Mouse (Mus musculus) neural tube, embryonic 12.5 days (tissue): ENCODE data around the gene Abraxas2. TPM values are rescaled to one million over a fixed set of nuclear protein-coding genes. Genes with fewer than 3 reads are reported as not detected.

Experiments
- ATAC-seq: fragments of 200-750 bp; cut with Nextera tagmentation; 2 replicates; pipeline ENCODE4 v1.8.0; 2017; ENCODE audit warnings: low read depth, mild to moderate bottlenecking, moderate TSS enrichment, moderate library complexity; ENCODE audit not compliant: low FRiP score
- H3K27ac ChIP-seq: fragments of 300-500 bp; sonication (generic); 2 replicates; pipeline ENCODE4 v1.5.1; 2016
- H3K27me3 ChIP-seq: fragments of 300-500 bp; sonication (generic); replicated peaks from 2 replicates; pipeline ENCODE4 v1.6.1; 2016; ENCODE audit warnings: mild to moderate bottlenecking
- H3K36me3 ChIP-seq: fragments of 300-500 bp; sonication (generic); 2 replicates; pipeline ENCODE4 v1.6.1; 2016; ENCODE audit warnings: mild to moderate bottlenecking
- H3K4me1 ChIP-seq: fragments of 300-500 bp; sonication (generic); 2 replicates; pipeline ENCODE4 v1.6.1; 2016
- H3K4me2 ChIP-seq: fragments of 300-500 bp; sonication (generic); replicated peaks from 2 replicates; pipeline ENCODE4 v1.6.1; 2016; ENCODE audit warnings: mild to moderate bottlenecking
- H3K4me3 ChIP-seq: fragments of 300-500 bp; sonication (generic); 2 replicates; pipeline ENCODE4 v1.5.1; 2016
- H3K9ac ChIP-seq: fragments of 300-500 bp; sonication (generic); 2 replicates; pipeline ENCODE4 v1.6.1; 2016; ENCODE audit warnings: mild to moderate bottlenecking
- H3K9me3 ChIP-seq: fragments of 300-500 bp; sonication (generic); 2 replicates; pipeline ENCODE4 v1.6.1; 2016; ENCODE audit warnings: mild to moderate bottlenecking
- WGBS: fragments of 180-500 bp; shearing (Covaris S2); methylation state at CpG from one replicate; pipeline ENCODE4 v1.1.7; 2016; 5-methylcytosine and 5-hydroxymethylcytosine counted together
- polyA plus RNA-seq: library from polyadenylated mRNA; unstranded; fragments of >200 nt; fragmentation: Nextera tagmentation; extraction: Ambion mirVana; gene quantifications from 2 replicates; pipeline ENCODE4 v1.2.1, GENCODE M21; 2016

The Abraxas2 gene
- polyA plus RNA-seq, 1 experiment from 2014 or later, result 36.5 TPM

- H3K4me1 ChIP-seq, result no peaks in the 10 kb centered on the region
- ATAC-seq, result no peak
- no peaks in the 10 kb centered on the region for H3K9me3 ChIP-seq
- no peak overlapping the region for H3K9ac ChIP-seq
- 58% methylated on average over 4 of the region's 4 CpGs for WGBS
- H3K27me3 ChIP-seq, result no peaks in the 10 kb centered on the region
- no peak overlapping the region for H3K4me2 ChIP-seq
- no peak overlapping the region for H3K4me3 ChIP-seq
- H3K27ac ChIP-seq, result no peak overlapping the region
- no peaks in the 10 kb centered on the region for H3K36me3 ChIP-seq
Observed at GRCm38 (mm10) chr7:132892311-132892661, 33.3 kb downstream of the Abraxas2 start.

DNA sequence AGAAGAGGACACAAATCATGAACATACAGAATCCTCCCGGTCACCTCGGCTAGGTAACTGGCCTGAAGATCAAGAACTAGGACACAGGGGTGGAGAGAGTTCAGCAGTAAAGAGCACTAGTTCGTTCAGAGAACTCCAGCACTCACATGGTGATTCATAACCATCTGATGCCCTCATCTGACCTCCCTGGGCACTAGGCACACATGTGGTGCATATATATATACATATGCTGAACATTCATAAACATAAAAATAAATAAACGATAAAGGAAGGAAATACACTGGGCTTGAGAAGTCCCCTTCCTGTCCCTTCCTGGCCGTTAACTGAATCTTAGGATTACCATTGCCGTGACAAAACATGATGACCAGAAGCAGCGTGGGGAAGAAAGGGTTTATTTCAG lies 33.8 kb downstream of the Abraxas2 start:
- no peaks in the 10 kb centered on the region for H3K27me3 ChIP-seq
- H3K9ac ChIP-seq, result no peak overlapping the region
- no peak overlapping the region for H3K4me2 ChIP-seq
- 85% methylated on average over 7 of the region's 7 CpGs for WGBS
- no peak overlapping the region for H3K4me3 ChIP-seq
- ATAC-seq, result no peak
- H3K4me1 ChIP-seq, result no peaks in the 10 kb centered on the region
- H3K36me3 ChIP-seq, result no peaks in the 10 kb centered on the region
- no peaks in the 10 kb centered on the region for H3K9me3 ChIP-seq
- no peak overlapping the region for H3K27ac ChIP-seq

GRCm38 (mm10) chr7:132893336-132893735 lies 34.3 kb downstream of the Abraxas2 start:
- H3K9me3 ChIP-seq, result no peaks in the 10 kb centered on the region
- H3K27me3 ChIP-seq, result no peaks in the 10 kb centered on the region
- no peak overlapping the region for H3K4me2 ChIP-seq
- no peaks in the 10 kb centered on the region for H3K4me1 ChIP-seq
- H3K27ac ChIP-seq, result no peak overlapping the region
- 78% methylated on average over 1 of the region's 1 CpGs for WGBS
- no peak overlapping the region for H3K4me3 ChIP-seq
- no peak for ATAC-seq
- H3K9ac ChIP-seq, result no peak overlapping the region
- H3K36me3 ChIP-seq, result no peaks in the 10 kb centered on the region

DNA sequence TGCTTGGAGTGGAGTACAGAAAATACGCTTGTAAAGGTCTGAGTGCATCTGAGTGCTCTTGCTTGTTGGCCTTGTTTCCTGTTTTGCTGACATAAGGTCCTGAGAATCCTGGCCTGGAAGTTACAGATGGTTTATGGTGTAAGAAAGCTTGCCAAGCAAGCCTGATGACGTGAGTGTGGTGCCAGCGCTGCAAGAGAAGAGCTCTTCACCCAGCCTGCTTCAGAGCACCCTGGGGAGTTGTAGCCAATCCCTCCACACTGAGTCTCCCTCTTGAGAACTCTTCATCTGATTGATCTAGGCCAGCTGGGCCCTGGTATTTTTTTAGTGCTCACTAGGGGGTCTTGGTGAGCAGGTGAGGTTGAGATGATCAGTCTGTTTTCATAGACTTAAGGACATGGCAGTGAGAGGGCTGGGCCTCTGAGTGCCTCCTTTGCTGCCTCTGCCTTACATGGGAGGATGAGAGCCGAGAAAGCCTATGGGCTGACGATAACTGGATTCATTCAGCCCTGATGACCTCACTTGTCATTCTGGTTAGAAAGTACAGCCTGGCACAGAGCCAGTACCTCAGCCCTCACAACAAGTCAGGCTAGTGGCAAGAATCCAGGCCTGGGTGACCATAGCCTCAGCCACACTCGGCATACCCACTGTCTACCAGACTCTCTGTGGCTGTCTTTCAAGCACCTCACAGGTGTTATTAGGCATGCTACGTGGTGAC lies 36.0 kb downstream of the Abraxas2 start:
- H3K27me3 ChIP-seq, result no peaks in the 10 kb centered on the region
- WGBS, result 80% methylated on average over 7 of the region's 7 CpGs
- H3K9me3 ChIP-seq, result no peaks in the 10 kb centered on the region
- no peaks in the 10 kb centered on the region for H3K4me1 ChIP-seq
- H3K4me2 ChIP-seq, result no peak overlapping the region
- H3K36me3 ChIP-seq, result no peaks in the 10 kb centered on the region
- H3K4me3 ChIP-seq, result no peak overlapping the region
- no peak for ATAC-seq
- H3K9ac ChIP-seq, result no peak overlapping the region
- H3K27ac ChIP-seq, result no peak overlapping the region

DNA sequence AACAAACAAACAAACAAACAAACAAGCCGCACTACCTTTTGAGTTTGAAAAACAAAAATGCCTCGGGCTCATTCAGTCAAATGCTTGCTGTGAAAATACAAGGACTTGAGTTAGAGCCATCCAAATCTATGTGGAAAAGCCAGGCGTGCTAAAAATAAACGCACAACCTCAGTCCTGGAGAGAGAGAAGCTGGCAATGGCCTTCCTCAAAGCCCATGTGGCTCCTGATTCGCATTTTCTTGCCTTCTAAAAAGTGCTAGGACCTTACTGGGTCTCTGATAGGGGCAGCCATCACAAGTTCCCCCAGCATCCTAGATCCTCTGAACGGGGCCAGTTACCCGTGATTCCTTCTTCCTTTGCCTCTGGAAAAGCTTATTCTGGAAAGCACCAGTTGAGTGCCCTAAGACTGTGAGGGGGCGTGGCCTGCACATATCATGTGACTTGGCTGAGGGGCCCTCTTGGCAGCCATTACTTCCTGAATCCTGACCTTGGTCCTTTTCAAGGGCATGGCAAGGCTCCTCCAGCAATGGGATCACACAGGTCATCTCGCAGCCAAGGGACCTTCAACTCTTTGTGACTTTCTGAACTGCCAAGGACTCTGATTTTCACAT lies 37.3 kb downstream of the Abraxas2 start:
- Histone ChIP-seq H3K9me3 (no peaks in the 10 kb centered on the region), H3K36me3 (no peaks in the 10 kb centered on the region), H3K27me3 (no peaks in the 10 kb centered on the region), H3K4me3 (no peak overlapping the region), H3K27ac (no peak overlapping the region), H3K9ac (no peak overlapping the region), H3K4me1 (no peaks in the 10 kb centered on the region), H3K4me2 (no peak overlapping the region)
- 92% methylated on average over 9 of the region's 9 CpGs for WGBS
- no peak for ATAC-seq

GRCm38 (mm10) chr7:132897258-132897657 lies 38.2 kb downstream of the Abraxas2 start:
- no peak for ATAC-seq
- H3K27ac ChIP-seq, result no peak overlapping the region

GRCm38 (mm10) chr7:132898234-132898633 lies 39.2 kb downstream of the Abraxas2 start:
- no peak for ATAC-seq
- H3K4me2 ChIP-seq, result no peak overlapping the region
- WGBS, result 93% methylated on average over 2 of the region's 2 CpGs
- no peak overlapping the region for H3K4me3 ChIP-seq
- H3K36me3 ChIP-seq, result no peaks in the 10 kb centered on the region
- no peaks in the 10 kb centered on the region for H3K27me3 ChIP-seq
- no peaks in the 10 kb centered on the region for H3K4me1 ChIP-seq
- no peaks in the 10 kb centered on the region for H3K9me3 ChIP-seq
- no peak overlapping the region for H3K9ac ChIP-seq
- H3K27ac ChIP-seq, result no peak overlapping the region

More at GRCm38 (mm10) chr7:132897258-132897657, 38.2 kb downstream of the Abraxas2 start:
- no peak overlapping the region for H3K9ac ChIP-seq
- H3K36me3 ChIP-seq, result no peaks in the 10 kb centered on the region
- WGBS, result 84% methylated on average over 10 of the region's 10 CpGs
- H3K4me1 ChIP-seq, result no peaks in the 10 kb centered on the region
- H3K9me3 ChIP-seq, result no peaks in the 10 kb centered on the region
- no peak overlapping the region for H3K4me2 ChIP-seq
- no peak overlapping the region for H3K4me3 ChIP-seq
- no peaks in the 10 kb centered on the region for H3K27me3 ChIP-seq

GRCm38 (mm10) chr7:132900826-132901531 lies 42.0 kb downstream of the Abraxas2 start:
- H3K27me3 ChIP-seq, result no peaks in the 10 kb centered on the region
- H3K9me3 ChIP-seq, result no peaks in the 10 kb centered on the region
- no peaks in the 10 kb centered on the region for H3K36me3 ChIP-seq
- H3K4me2 ChIP-seq, result no peak overlapping the region
- WGBS, result 48% methylated on average over 2 of the region's 2 CpGs
- ATAC-seq, result no peak
- H3K9ac ChIP-seq, result no peak overlapping the region
- no peak overlapping the region for H3K4me3 ChIP-seq
- no peaks in the 10 kb centered on the region for H3K4me1 ChIP-seq
- no peak overlapping the region for H3K27ac ChIP-seq

DNA sequence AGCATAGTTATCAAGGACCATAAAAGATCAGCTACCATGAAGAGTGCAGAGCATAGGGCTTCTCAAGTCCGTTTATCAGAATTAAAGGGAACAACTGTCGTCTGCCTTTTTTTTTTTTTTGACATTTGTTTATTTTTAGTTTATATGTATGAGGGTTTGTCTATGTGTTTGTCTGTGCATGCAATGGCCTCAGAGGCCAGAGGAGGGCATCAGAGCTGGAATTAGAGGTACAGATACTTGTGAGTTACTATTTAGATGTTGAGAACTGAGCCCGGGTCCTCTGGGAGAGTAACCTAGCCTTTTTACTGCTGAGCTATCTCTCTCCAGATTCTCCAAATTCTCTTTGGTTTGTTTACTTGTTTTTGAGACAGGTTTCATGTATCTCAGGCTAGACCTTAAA lies 44.8 kb downstream of the Abraxas2 start:
- WGBS, result 87% methylated on average over 3 of the region's 3 CpGs
- no peaks in the 10 kb centered on the region for H3K4me1 ChIP-seq
- H3K4me3 ChIP-seq, result no peak overlapping the region
- no peaks in the 10 kb centered on the region for H3K36me3 ChIP-seq
- H3K9ac ChIP-seq, result no peak overlapping the region
- peaks cover 8% of the 10 kb centered on the region for H3K9me3 ChIP-seq
- no peak for ATAC-seq
- no peak overlapping the region for H3K27ac ChIP-seq
- no peak overlapping the region for H3K4me2 ChIP-seq
- no peaks in the 10 kb centered on the region for H3K27me3 ChIP-seq

DNA sequence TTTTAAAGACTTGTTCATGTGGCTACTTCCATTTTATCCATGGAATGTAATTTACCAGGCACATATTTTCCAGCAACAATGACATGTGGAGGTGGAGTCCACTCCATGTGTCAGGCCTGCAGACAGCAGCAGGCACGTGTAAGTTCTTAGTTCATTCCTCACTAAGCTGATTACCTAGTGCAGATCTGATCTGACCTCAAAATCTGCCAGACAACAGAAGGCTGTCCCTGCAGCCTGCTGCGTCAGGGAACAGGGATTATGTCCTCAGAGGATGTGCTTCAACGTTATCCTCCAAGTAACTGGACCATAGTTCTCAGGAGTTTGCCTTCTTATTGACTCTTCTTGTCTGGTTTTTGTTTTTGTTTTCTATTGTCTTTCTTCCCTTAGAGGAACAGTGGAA lies 62.9 kb downstream of the Abraxas2 start:
- H3K9me3 ChIP-seq, result no peaks in the 10 kb centered on the region
- no peaks in the 10 kb centered on the region for H3K4me1 ChIP-seq
- WGBS, result 63% methylated on average over 3 of the region's 3 CpGs
- H3K27ac ChIP-seq, result no peak overlapping the region
- H3K4me2 ChIP-seq, result no peak overlapping the region
- no peaks in the 10 kb centered on the region for H3K27me3 ChIP-seq
- no peaks in the 10 kb centered on the region for H3K36me3 ChIP-seq
- H3K9ac ChIP-seq, result no peak overlapping the region
- H3K4me3 ChIP-seq, result no peak overlapping the region
- no peak for ATAC-seq

GRCm38 (mm10) chr7:132925227-132925626 lies 66.2 kb downstream of the Abraxas2 start:
- Histone ChIP-seq H3K9me3 (no peaks in the 10 kb centered on the region), H3K27ac (no peak overlapping the region), H3K4me2 (no peak overlapping the region), H3K9ac (no peak overlapping the region), H3K4me1 (no peaks in the 10 kb centered on the region; the same call in 1 of the 2 replicates), H3K27me3 (no peaks in the 10 kb centered on the region), H3K4me3 (no peak overlapping the region), H3K36me3 (no peaks in the 10 kb centered on the region)
- ATAC-seq, result no peak
- WGBS, result 77% methylated on average over 2 of the region's 2 CpGs

DNA sequence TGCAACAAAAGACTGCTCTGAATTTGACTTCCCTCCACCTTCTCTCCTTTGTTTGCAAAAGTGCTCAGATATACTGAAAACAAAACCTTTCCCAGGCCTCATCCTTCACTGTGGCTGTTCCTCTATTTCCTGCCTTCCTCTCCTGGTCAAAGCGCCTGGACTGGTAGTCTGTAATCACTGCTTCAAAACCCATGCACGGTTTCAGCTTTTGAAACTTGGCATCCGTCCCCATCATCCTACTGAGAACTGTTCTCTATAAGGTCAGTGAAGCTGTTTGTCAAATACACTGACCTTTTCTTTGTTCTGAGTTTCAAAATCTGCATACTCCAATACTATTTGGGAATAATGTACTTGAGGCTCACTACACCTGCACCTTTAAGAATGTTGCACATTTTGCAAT lies 68.2 kb downstream of the Abraxas2 start:
- no peak for ATAC-seq
- no peak overlapping the region for H3K4me3 ChIP-seq
- no peaks in the 10 kb centered on the region for H3K9me3 ChIP-seq
- H3K9ac ChIP-seq, result no peak overlapping the region
- no peak overlapping the region for H3K4me2 ChIP-seq
- H3K27me3 ChIP-seq, result no peaks in the 10 kb centered on the region
- H3K36me3 ChIP-seq, result no peaks in the 10 kb centered on the region
- H3K4me1 ChIP-seq, result peaks cover 2% of the 10 kb centered on the region
- no peak overlapping the region for H3K27ac ChIP-seq
- WGBS, result 59% methylated on average over 3 of the region's 3 CpGs
